Mouse (Mus musculus): ENCODE data around the gene Gm21860.
"Not testable (repeated sequence)": the region's sequence is repeated elsewhere in the genome, so short reads cannot be mapped to it uniquely, and the experiment has no call there.

Gm21860 gene

GRCm38 (mm10) chrY:90732101-90732542 is 22.5 kb downstream of the Gm21860 start:
- DNase-seq (ENCODE audit: low spot score), result peak; percentile 100

GRCm38 (mm10) chrY:90731593-90731955 is 23.0 kb downstream of the Gm21860 start:
- peak; percentile 57 for DNase-seq (ENCODE audit: low spot score)

GRCm38 (mm10) chrY:90730908-90731592 is 23.6 kb downstream of the Gm21860 start:
- peak; percentile 60 for DNase-seq (ENCODE audit: low spot score)

GRCm38 (mm10) chrY:90729816-90730303 is 24.8 kb downstream of the Gm21860 start:
- peak; percentile 43 for DNase-seq (ENCODE audit: low spot score)

- peak; percentile 20 for DNase-seq (ENCODE audit: low spot score)
Measured at GRCm38 (mm10) chrY:90728905-90729256, 25.7 kb downstream of the Gm21860 start.

- DNase-seq (ENCODE audit: low spot score), result peak; percentile 23
Measured at GRCm38 (mm10) chrY:90728251-90728904, 26.2 kb downstream of the Gm21860 start.

- DNase-seq (ENCODE audit: low spot score), result peak; percentile 65
Measured at GRCm38 (mm10) chrY:90727121-90727908, 27.3 kb downstream of the Gm21860 start.

GRCm38 (mm10) chrY:90725701-90726451 is 28.7 kb downstream of the Gm21860 start:
- peak; percentile 82 for DNase-seq (ENCODE audit: low spot score)

- DNase-seq (ENCODE audit: low spot score), result peak; percentile 2
Measured at GRCm38 (mm10) chrY:90725166-90725565, 29.5 kb downstream of the Gm21860 start.

- DNase-seq (ENCODE audit: low spot score), result peak; percentile 60
Measured at GRCm38 (mm10) chrY:90724014-90724709, 30.5 kb downstream of the Gm21860 start.

- DNase-seq (ENCODE audit: low spot score), result peak; percentile 32
Measured at GRCm38 (mm10) chrY:90723336-90723987, 31.2 kb downstream of the Gm21860 start.

- DNase-seq (ENCODE audit: low spot score), result not testable (repeated sequence)
Measured at GRCm38 (mm10) chrY:90720505-90720904, 34.1 kb downstream of the Gm21860 start.

- DNase-seq (ENCODE audit: low spot score), result peak; percentile 55
Measured at GRCm38 (mm10) chrY:90719403-90720232, 35.0 kb downstream of the Gm21860 start.

- peak; percentile 30 for DNase-seq (ENCODE audit: low spot score)
Measured at GRCm38 (mm10) chrY:90718583-90719402, 35.8 kb downstream of the Gm21860 start.

GRCm38 (mm10) chrY:90718021-90718420 is 36.6 kb downstream of the Gm21860 start:
- peak; percentile 8 for DNase-seq (ENCODE audit: low spot score)

- DNase-seq (ENCODE audit: low spot score), result not testable (repeated sequence)
Measured at GRCm38 (mm10) chrY:90717496-90717895, 37.1 kb downstream of the Gm21860 start.
